Mouse (Mus musculus): Measurements from ENCODE around the gene Farp1.
A peak's percentile ranks its signal among the peaks of the same experiment; 100 is the strongest.
"Not testable (repeated sequence)": the region's sequence is repeated elsewhere in the genome, so short reads cannot be mapped to it uniquely, and the experiment has no call there.

The Farp1 gene

DNA sequence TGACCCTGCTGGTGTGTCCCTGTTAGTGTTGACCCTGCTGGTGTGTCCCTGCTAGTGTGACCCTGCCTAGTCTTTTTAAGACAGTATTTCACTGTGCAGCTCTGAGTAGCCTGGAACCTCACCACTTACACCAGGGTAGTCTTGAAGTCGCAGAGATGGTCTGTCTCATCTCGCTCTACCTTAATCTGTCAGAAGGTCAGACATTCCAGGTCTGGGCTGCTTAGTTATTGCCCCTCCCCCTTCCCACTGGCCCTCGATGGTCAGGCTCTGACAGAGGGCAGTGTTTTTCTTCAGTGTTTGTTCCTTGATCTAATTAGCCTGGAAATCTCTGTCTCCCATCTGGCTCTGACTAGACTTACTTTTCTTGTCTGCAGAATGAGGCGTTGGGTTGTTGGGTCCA, 71.9 kb downstream of the Farp1 start:
- DNase-seq, result no peak

DNA sequence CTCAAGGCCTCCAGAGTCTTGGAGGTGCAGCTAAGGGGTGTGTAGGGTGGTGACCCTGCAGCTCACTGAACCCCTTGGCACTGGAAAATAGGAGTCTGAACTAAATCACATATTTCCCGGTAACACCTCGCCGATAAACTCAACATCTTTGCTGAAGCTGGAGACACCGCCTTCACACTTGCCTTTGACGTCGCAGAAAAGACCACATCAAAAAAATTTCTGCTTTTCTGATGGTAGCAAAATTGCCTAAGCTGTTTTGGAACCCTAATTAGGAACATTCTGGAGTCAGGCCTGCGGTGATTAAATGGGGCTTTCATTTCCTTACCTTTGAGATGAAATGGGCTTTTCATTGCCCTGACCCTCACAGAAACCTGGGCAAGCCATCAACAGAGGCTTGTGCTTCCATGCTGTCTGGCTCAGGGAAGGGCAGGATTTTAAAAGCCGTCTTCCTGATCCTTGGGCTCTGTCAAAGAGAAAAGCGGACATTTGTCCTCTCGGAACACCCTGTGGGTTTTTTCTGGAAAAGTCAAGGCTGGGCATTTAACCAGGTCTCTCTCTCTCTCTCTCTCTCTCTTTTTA, 72.8 kb downstream of the Farp1 start:
- DNase-seq, result no peak

DNA sequence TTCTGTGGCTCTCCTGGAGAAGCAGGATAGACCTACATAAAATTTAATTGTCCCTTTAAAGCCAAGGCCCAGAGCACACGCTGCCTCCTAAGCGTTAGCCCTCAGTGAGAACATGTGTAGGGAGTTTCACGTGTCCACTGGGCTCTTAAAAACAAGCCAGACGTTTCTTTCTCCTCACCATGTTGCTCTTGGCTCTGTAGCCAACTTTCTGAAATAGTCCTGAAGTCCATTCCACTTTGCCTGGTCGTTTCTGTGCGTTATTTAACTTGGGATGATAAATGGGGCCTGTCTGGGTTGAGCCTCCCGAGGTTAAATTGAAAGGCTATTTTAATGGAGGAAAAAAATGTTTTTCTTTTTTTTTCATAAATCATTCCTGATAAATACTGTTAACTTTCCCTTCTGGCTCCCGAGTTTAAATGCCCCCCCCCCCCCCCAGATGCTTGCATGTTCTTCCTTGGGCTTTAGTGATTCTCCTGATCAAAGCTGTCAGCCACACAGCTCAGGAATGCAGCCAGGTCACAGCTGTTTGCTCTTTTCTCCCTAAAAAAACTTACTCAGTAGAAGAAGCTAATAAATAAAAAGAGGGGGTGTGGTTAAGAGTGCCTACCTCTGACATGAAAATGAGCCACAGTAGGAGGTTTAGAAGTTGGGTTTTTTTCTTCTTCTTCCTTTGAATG, 73.6 kb downstream of the Farp1 start:
- no peak for DNase-seq

DNA sequence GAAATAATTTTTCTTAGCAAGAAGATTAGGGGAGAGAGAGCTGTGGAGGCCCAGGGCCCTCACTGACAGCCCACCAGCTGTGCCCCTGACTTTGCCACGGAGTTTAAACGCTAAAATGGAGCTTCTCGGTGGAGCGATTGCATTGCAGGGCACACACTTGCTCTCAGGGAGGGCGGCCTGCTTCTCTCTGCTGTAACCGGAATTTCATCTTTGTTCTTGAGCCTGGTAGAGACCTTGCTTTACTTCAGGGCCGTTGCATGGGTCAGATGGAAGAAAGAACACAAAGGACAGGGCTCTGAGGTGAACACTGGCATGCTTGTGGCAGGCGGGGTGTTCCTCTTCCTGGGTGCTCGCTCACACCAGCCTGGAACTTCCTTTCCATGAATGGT, 74.1 kb downstream of the Farp1 start:
- DNase-seq, result no peak

DNA sequence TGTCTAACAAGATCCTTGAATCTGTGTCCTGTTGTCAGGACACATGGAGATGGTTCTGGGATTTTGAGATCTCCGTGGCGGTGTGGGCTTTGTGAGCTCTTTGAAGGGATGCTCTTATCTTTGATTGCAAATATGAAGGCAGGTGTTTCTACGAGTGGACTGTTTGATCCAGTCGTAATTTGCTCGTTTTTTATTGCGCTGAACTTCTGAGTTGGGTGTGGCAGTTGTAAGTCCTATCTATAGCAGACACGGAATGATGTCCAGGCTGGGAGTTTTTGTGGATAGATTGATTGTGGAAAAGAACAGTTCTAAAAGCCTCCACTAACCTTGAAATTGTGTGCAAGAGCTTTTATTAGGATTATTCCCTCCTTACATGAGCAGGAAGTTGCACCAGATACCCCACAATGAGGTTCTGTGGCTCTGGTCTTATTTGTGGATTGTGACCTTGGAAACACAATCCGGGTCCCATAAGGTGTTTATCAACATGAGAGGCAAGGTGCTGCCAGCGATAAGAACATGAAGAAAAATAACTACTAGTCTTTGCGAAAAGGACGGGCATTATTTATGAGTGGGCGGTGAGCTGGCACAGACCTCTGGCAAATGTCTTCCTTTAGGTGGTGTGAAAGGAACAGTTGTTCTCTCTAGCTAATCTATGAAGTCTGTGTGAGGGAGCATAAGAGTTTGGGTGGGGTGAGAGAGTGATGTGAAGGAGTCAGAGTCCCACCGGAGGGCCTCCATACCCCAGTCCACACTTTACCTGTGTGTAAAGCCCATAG, 75.7 kb downstream of the Farp1 start:
- no peak for DNase-seq

- DNase-seq, result no peak
Measured at GRCm38 (mm10) chr14:121112061-121112460, 77.1 kb downstream of the Farp1 start.

DNA sequence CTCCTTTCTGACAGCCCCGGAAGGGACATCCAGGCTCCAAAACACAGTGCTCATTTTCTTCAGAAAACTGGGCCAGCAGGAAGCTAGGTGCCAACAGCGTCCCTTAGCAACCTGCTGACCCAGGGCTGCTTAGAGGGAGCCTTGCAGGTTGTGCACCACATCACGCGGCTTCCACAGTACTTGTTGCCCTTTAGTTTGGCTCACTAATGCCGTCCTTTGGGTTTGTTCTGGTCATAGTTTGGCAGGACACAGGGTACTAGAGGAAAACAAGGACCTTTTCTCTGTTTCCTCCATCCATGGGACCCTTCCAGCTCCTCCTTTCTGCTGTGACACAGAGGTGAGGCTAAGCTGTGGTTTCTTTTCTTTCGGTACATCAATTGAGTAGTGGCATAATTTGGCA, 78.8 kb downstream of the Farp1 start:
- peak; percentile 38 to 40 for DNase-seq

DNA sequence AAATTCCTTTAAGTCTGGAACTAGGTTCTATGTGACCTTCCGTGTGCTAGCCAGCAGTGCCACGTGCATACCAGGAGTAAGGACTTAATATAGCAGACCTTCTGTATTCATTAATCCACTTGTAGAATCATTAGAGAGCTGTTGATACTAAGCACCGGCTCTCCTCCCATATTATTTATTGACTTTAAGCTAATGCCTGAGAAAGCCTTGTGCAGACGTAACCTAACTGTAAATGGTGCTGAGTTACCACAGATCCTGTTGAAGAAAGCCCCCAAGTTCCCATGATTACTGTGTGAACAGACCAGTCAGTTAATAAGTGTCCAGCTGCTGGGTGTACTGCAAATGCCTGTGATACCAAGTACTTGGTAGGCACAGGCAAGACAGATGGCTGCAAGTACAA, 81.7 kb downstream of the Farp1 start:
- DNase-seq, result no peak

DNA sequence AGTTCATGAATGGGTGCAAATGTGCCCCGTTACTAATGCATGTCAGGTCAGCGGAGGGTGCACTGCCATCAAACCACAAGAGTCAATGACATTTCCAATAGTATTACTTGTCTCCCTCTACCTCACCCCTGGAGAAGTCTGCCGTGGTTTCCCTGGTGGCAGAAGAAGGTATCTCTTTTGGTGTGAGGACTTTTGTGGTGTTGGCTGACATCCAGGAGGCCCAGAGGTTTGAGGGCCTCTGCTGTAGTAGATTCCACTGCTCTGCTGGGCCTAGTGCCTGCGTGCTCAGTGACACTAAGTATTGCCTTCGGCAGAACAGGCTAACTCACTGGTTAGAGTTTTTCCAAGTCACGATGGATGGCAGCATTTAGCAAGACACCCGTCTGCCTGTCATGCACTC, 83.9 kb downstream of the Farp1 start:
- no peak for DNase-seq

GRCm38 (mm10) chr14:121121664-121122063, 86.7 kb downstream of the Farp1 start:
- peak; percentile 63 to 79 for DNase-seq

DNA sequence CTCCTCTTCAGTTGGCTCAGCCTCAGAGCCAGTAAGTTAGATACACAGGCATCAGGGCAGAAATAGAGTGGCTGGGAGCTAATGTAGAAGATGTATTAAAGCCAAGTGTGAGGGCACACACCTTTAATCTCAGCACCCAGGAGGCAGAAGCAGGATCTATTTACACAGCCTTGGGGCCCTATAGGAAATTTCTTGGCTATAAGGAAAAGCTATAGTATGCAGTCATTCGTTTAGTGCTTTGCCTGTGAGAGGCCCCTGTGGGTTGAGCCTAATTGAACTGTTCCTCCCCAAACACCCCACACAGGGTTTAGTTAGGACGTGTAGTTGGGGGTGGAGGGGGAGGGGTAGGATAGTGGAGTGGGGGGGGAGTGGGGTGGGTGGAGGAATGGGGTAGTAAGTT, 87.9 kb downstream of the Farp1 start:
- no peak for DNase-seq

GRCm38 (mm10) chr14:121124409-121125010, 89.5 kb downstream of the Farp1 start:
- no peak for DNase-seq

GRCm38 (mm10) chr14:121125651-121126050, 90.7 kb downstream of the Farp1 start:
- no peak for DNase-seq

GRCm38 (mm10) chr14:121126291-121126690, 91.3 kb downstream of the Farp1 start:
- DNase-seq, result no peak

GRCm38 (mm10) chr14:121128858-121129800, 94.1 kb downstream of the Farp1 start:
- no peak for DNase-seq

DNA sequence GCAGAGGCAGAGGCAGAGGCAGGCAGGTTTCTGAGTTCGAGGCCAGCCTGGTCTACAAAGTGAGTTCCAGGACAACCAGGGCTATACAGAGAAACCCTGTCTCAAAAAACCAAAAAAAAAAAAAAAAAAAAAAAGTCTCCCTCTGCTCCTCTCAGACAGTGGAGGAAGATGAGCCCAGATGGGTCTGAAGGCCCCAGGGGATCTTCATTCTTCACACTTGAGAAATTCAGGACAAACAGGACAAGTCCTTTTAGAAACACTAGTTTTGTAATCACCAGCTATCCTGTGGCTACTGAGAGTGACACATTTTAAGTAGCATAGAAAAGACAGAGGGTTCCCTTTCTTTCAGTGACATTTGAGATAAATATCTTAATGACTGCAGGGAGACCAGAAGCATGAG, 95.4 kb downstream of the Farp1 start:
- DNase-seq, result not testable (repeated sequence)

GRCm38 (mm10) chr14:121134414-121134813, 99.4 kb downstream of the Farp1 start:
- DNase-seq, result no peak

DNA sequence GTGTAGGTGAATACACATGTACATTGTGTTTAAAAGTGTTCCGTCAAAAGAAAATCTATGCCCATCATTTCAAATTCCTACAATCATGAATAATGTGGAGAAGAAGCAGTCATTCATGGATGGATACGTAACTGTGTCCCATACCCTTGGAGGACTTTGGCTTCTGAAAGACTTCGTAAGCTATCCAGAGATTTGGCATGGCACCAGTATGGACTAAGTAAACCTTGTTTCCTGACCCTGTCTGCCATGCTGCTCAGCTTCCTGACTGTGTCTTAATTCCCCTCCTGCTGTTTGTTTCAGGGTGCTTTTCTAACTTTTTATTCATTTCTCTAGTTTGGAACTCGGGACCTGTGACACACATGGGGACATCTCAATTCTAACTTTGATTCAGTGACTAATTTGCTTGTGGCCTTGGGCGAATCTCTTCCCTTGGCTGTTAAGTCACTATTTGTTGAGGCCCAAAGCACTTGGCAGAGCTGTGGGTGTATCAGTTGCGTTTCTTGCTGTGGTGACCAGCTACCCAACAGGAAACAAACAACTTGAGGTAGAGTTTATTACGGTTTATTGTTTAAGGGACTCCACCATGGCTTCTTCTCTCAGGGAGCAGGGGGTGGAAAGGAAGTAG, 108.9 kb downstream of the Farp1 start:
- no peak for DNase-seq

DNA sequence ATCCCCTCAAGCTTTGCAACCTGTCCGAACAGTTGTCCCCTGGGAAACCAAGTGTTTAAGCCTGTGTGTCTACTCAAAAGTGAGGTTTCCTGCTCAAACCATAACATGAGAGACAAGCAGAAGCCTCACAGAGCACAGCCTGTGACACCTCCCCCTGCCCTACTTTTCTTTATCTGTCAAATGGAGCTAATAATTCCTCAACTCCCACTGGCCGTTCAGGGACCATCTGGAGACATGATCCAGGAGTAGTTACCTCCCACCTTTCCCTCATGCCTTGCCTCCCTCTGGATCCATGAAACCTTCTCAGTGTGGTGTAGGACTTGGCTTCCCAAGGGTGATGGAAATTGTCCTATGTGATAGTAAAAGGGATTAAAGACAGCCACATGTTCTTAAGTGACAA, 109.5 kb downstream of the Farp1 start:
- DNase-seq, result no peak

DNA sequence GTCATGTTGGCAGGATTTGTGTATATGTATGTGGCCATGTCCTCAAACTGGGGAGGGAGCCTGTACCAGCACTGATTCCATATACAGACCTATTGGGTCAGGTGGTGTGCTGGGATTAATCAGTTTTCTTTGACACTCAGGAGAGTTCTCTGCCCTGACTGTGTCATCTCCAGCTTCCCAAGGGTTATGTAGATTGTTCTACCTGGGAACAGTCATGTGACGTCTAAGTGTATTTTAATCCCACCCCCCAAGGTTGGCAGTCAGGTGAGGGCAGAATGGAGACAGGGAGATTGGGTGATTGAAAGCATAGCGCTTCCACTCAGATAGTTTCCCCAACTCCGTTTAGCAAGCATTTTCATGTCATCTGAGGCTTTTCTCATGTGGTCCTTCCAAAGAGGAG, 110.3 kb downstream of the Farp1 start:
- DNase-seq, result no peak

DNA sequence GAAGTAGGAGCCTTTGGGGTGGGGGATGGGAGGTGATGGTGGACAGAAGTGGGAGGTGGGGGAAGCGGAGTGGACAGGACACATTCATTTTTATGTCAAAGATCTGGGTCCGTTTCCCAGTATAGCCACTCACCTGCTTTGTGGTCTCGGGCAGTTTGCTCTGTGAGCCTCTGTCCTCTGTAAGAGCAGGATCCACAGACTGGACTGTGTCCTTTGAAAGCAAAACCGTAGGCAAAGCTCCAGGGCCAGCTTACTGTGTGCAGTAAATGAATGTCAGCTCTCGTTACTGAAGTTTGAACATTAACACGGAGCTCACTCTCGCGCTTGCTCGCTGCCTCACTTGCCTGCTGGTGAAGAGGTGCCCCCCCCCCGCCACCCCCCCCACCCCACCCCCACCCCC, 110.7 kb downstream of the Farp1 start:
- DNase-seq, result peak in 1 of 2 experiments; percentile 54

GRCm38 (mm10) chr14:121146213-121146612, 111.2 kb downstream of the Farp1 start:
- no peak for DNase-seq
